Mouse (Mus musculus): ENCODE measurements around the gene Fopnl. TPM values are rescaled to one million over a fixed set of nuclear protein-coding genes. Genes with fewer than 3 reads are reported as not detected.

Gene Fopnl
- polyA plus RNA-seq, 1 experiment from 2014 or later = 200 TPM

DNA sequence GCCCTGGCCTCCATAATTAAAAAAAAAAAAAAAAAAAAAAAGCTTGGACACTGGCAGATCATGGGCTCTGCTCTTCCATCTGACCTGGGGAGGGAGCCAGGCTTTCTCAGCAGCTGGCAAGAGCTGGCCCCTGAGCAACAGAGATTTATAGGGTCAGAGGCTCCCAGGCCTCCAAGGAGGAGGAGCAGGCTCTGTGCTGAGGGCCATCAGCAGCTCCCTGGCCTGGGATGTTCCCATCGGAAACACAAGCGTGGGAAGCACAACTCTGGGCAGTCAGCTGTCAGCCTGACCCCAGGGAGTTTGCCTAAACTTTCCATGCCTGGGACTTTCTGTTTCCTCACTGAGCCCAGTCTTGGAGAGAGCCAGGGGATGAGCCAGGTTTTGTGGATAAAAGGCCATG, 58.3 kb downstream of the Fopnl start:
- DNase-seq (ENCODE audit: low spot score) = no peak
- 41% methylated on average over 2 of the region's 2 CpGs for WGBS
- Histone ChIP-seq H3K4me2 (ENCODE audit: low read depth, low read length) (no peak overlapping the region), H3K4me3 (ENCODE audit: low read depth, low read length) (no peak overlapping the region), H3K9ac (replicated peaks; ENCODE audit: low read length) (no peak overlapping the region), H3K4me1 (ENCODE audit: control insufficient read depth, insufficient read depth, low read length) (no peaks in the 10 kb centered on the region), H3K27ac (replicated peaks; ENCODE audit: low read depth, low read length) (no peak overlapping the region), H3K36me3 (replicated peaks; ENCODE audit: control insufficient read depth, insufficient read depth, low read depth, low read length) (no peaks in the 10 kb centered on the region), H3K9me3 (replicated peaks; ENCODE audit: control insufficient read depth, low read length) (no peaks in the 10 kb centered on the region), H3K27me3 (ENCODE audit: control insufficient read depth, insufficient read depth, low read length) (no peaks in the 10 kb centered on the region)
- no peak for ATAC-seq (replicated peaks; ENCODE audit: insufficient number of reproducible peaks, low FRiP score, low TSS enrichment, low read depth)

DNA sequence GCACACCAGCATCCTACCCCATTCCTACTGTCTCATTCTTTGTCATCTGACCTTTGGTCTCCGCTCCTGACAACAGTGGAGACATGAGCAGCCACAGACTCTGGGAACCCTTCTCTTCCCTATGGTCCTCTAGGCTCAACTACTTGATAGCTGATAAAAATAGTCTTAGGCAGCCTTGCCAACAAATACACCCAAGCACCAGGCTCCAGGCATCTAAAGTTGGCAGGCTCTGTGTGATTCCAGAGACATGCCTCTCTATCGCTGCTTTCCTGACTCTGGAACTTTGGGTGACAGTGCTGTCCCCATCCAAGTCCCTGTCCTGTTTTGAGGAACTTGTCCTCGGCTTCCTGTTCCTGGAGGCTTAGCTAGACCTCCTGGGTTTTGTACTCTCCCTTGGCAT, 63.6 kb downstream of the Fopnl start:
- Histone ChIP-seq H3K9ac (replicated peaks; ENCODE audit: low read length) (no peak overlapping the region), H3K27me3 (ENCODE audit: control insufficient read depth, insufficient read depth, low read length) (no peaks in the 10 kb centered on the region), H3K27ac (replicated peaks; ENCODE audit: low read depth, low read length) (no peak overlapping the region), H3K4me3 (ENCODE audit: low read depth, low read length) (no peak overlapping the region), H3K9me3 (replicated peaks; ENCODE audit: control insufficient read depth, low read length) (no peaks in the 10 kb centered on the region), H3K36me3 (replicated peaks; ENCODE audit: control insufficient read depth, insufficient read depth, low read depth, low read length) (no peaks in the 10 kb centered on the region), H3K4me2 (ENCODE audit: low read depth, low read length) (no peak overlapping the region), H3K4me1 (ENCODE audit: control insufficient read depth, insufficient read depth, low read length) (no peaks in the 10 kb centered on the region)
- no peak for DNase-seq (ENCODE audit: low spot score)
- WGBS = 76% methylated on average over 3 of the region's 3 CpGs
- no peak for ATAC-seq (replicated peaks; ENCODE audit: insufficient number of reproducible peaks, low FRiP score, low TSS enrichment, low read depth)

DNA sequence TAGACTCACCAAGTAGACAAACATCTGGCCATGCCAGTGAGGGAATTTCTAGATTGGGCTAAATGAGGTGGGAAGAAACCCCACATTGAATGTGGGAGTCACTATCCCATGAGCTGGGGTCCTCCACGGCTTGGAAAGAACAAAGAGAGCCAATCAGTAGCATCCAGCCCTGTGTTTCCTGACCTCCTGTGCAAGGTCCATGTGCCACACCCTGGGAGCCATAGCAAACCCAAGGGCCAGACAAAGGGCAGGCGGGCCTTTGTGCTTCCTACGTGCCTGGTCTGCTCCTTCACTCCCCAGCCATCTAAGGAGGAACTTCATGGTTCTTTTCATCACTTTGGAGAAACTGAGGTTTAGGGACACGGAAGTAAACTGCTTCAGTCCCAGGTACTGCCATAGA, 64.3 kb downstream of the Fopnl start:
- Histone ChIP-seq H3K9me3 (replicated peaks; ENCODE audit: control insufficient read depth, low read length) (no peaks in the 10 kb centered on the region), H3K27me3 (ENCODE audit: control insufficient read depth, insufficient read depth, low read length) (no peaks in the 10 kb centered on the region), H3K4me2 (ENCODE audit: low read depth, low read length) (no peak overlapping the region), H3K4me1 (ENCODE audit: control insufficient read depth, insufficient read depth, low read length) (no peaks in the 10 kb centered on the region), H3K36me3 (replicated peaks; ENCODE audit: control insufficient read depth, insufficient read depth, low read depth, low read length) (no peaks in the 10 kb centered on the region), H3K4me3 (ENCODE audit: low read depth, low read length) (no peak overlapping the region), H3K27ac (replicated peaks; ENCODE audit: low read depth, low read length) (no peak overlapping the region), H3K9ac (replicated peaks; ENCODE audit: low read length) (no peak overlapping the region)
- no peak for DNase-seq (ENCODE audit: low spot score)
- ATAC-seq (replicated peaks; ENCODE audit: insufficient number of reproducible peaks, low FRiP score, low TSS enrichment, low read depth) = no peak
- 82% methylated on average over 4 of the region's 4 CpGs for WGBS

DNA sequence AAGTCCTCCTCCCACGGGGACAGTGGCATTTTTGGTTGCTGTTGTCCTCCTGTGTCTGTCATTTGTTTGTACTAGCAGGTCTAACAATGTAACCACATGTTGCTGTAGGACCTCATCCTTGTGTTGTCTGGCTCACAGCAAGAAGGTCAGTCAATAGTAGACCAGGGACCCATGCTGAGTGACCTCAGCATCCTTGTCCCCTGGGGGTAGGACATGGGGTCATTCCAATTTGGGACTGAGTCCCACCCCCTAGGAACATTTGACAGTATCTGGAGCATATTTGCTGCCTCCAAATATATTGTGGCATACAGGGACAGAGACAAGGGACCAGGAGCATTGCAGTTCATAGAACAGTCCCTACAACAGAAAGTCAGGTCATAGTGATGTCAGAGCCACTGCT, 67.3 kb downstream of the Fopnl start:
- DNase-seq (ENCODE audit: low spot score) (no peak), ATAC-seq (replicated peaks; ENCODE audit: insufficient number of reproducible peaks, low FRiP score, low TSS enrichment, low read depth) (no peak)
- H3K4me2 ChIP-seq (ENCODE audit: low read depth, low read length) = no peak overlapping the region
- H3K9me3 ChIP-seq (replicated peaks; ENCODE audit: control insufficient read depth, low read length) = no peaks in the 10 kb centered on the region
- no peaks in the 10 kb centered on the region for H3K27me3 ChIP-seq (ENCODE audit: control insufficient read depth, insufficient read depth, low read length)
- H3K4me1 ChIP-seq (ENCODE audit: control insufficient read depth, insufficient read depth, low read length) = no peaks in the 10 kb centered on the region
- H3K27ac ChIP-seq (replicated peaks; ENCODE audit: low read depth, low read length) = no peak overlapping the region
- WGBS = 65% methylated on average over 1 of the region's 1 CpGs
- no peak overlapping the region for H3K9ac ChIP-seq (replicated peaks; ENCODE audit: low read length)
- H3K36me3 ChIP-seq (replicated peaks; ENCODE audit: control insufficient read depth, insufficient read depth, low read depth, low read length) = no peaks in the 10 kb centered on the region
- no peak overlapping the region for H3K4me3 ChIP-seq (ENCODE audit: low read depth, low read length)

Other genes with a start within 250 kb of the Fopnl start
- gene Nde1, start 154.1 kb downstream of the Fopnl start, polyA plus RNA-seq (2014; fragmentation: Nextera tagmentation; extraction: Ambion mirVana) = 161 and 168 TPM in 2 replicates
- 19.1 and 19.2 TPM in 2 replicates for gene Marf1, start 154.1 kb downstream of the Fopnl start, polyA plus RNA-seq (2014; fragmentation: Nextera tagmentation; extraction: Ambion mirVana)
- 0.08 and 0.38 TPM in 2 replicates for gene Myh11, start 26.0 kb downstream of the Fopnl start, polyA plus RNA-seq (2014; fragmentation: Nextera tagmentation; extraction: Ambion mirVana)
- gene Abcc1, start 44.2 kb upstream of the Fopnl start, polyA plus RNA-seq (2014; fragmentation: Nextera tagmentation; extraction: Ambion mirVana) = 5.5 and 6.2 TPM in 2 replicates
- gene A630010A05Rik, start 244.9 kb upstream of the Fopnl start, polyA plus RNA-seq (2014; fragmentation: Nextera tagmentation; extraction: Ambion mirVana) = not detected in 2 replicates